Mouse (Mus musculus) liver, embryonic 14.5 days (tissue): ENCODE measurements around the gene Sgms1.

Experiments used
- CTCF ChIP-seq: IDR thresholded peaks from 2 replicates; pipeline ENCODE4 v1.5.1; 2016; ENCODE audit warnings: antibody characterized with exemption, low read depth, control low read depth
- EP300 ChIP-seq: IDR thresholded peaks from 2 replicates; pipeline ENCODE4 v1.6.1; 2016; ENCODE audit warnings: antibody characterized with exemption, low read depth

- TF ChIP-seq EP300 (no peak), CTCF (no peak)
Observed at GRCm38 (mm10) chr19:32396303-32396702, 6.8 kb upstream of the Sgms1 start.
